Mouse (Mus musculus): ENCODE measurements around the gene Srpk1.
"Not testable (repeated sequence)": the region's sequence is repeated elsewhere in the genome, so short reads cannot be mapped to it uniquely, and the experiment has no call there.

Gene Srpk1

DNA sequence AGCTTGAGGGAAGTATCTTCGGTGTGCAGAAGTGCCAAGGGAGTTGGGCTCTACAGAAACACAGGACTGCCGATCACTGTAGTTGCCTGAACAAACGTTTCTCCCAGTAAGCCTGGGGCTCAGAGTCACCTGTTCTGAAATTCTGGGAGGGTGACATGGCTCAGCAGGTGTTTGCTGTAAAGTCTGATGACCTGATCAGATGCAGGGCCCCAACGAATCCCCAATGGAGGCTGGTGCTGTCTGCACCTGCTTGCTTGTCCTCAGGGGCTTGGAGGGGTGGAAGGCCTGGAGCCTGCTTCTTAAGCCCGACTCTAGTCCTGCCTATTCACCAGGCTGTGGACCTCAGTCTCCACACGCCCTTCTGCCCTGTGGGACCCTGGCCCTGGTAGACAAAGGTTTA, 64.7 kb downstream of the Srpk1 start:
- no peak for DNase-seq (ENCODE audit: extremely low read depth, insufficient read length, low spot score)

DNA sequence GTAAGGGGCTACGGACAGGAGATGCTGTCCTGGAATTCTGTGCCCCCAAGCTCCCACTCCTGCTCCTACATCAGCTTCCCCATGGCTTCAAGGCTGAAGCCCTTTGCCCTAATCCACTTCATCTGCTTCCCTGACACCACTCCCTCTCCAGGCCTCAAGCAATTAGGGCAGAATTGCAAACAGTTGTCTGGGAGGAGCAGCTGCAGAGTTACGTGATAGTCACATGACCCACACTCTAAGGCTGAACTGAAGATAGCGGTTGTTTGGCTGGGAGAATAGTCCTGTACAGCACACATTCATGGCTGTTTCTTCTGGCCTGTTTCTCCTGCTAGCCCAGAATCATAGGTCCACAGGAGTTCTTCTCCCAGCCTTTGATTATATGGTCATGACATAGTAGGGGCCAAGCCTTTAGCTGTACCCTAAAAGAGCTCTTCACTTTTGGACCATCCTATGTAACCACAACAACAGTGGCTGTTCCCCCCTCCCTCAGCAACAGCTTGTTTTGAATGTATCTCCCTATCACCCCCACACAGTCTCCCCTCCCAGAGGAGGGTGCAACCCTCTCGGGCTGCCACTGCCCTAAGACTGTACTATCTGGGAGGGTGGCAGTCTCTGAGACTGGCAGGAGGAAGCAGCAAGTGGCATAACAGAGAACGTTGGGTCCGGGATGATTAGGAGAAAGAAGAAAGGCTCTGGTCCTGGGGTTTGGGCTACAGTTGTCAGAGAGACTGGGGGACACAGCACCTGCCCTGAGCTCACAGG, 65.7 kb downstream of the Srpk1 start:
- no peak for DNase-seq (ENCODE audit: extremely low read depth, insufficient read length, low spot score)

DNA sequence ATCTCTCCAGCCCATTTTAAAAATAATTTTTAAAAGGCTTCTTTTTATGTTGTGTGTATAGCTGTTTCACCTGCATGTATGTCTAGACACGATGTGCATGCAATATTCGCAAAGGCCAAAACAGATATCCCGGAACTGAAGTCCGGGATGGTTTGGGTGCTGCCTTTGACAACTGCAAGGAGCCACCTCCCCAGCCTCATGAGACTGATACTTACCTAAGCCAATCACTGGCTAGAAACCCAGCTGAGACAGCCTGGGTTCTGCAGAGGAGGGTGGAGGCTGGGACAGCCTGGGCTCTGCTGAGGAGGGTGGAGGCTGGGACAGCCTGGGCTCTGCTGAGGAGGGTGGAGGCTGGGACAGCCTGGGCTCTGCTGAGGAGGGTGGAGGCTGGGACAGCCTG, 68.5 kb downstream of the Srpk1 start:
- DNase-seq (ENCODE audit: extremely low read depth, insufficient read length, low spot score): not testable (repeated sequence)

DNA sequence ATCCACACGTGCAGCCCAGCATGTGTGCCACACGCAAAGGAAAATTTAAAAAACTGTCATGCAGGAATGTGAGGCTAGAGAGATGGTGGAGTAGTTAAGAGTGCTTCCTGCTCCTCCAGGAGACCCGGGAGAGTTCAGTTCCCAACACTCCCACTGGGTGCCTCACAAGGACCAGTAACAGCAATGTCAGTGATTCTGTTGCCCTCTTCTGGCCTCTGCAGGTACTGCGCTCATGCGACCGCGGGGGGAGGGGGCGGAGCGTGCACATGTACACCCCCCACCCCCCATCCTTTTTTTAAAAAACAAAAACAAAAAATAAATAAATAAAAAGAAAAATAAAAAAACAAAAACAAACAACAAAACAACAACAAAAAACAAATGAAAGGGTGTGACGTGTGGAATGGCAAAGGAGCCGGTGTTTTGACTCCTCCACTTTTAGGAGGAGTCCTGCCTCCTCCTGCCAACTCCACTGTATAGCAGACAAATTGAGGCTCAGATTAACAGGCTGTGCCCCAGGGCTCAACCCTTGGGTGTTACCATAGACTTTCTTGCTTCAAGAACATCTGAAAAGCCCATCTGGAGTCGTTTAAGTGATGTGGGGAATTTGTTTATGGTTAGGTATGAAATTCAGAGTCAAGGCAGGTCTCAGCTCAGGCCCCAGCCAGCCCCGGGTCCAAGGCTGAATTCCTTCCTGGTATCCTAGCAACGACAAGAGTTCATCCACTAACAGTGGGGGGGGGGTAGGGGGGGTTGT, 69.3 kb downstream of the Srpk1 start:
- peak; percentile 82 for DNase-seq (ENCODE audit: extremely low read depth, insufficient read length, low spot score)

DNA sequence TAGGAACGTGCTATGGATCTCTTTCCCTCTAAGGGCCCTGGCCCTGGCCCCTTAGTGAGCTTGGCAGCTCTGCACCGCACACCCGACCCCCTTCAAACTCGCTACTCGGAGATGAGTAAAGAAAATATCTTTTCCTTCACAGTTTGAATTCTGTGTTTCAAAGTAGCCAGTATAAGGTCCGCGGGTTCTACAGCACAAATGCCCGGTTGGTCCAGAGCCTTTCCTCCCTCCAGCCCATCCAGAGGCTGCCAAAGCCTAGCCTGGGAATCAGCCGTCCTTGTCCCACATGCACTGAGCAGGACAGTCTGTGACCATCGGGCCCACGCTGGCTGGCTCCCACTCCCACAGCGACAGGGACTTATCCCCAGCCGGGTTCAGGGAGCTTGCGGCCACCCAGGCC, 73.4 kb downstream of the Srpk1 start, which contains the start of gene Clpsl2:
Gene Clpsl2 (plus strand): TSS at position 301 of the 400 bp plus-strand sequence.
- no peak for DNase-seq (ENCODE audit: extremely low read depth, insufficient read length, low spot score)

DNA sequence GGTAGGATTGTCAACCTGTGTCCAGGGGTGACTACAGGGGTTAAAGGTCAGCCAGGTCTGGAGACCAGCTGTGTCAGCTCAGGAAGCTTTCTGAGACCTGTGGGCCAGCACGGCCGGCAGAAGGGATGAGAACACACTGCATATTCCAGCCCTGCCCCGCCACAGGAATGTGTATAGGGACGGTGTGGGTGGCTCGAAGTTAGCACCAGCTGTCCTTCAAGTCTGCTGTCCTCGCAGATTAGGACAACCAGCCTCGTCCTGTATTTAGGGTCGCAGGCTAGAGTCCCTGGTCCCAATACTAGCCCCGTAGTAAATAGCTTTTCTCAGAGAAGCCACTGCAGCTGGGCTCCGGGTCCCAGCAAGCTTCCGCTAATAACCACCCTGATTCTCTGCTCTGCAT, 74.0 kb downstream of the Srpk1 start:
- no peak for DNase-seq (ENCODE audit: extremely low read depth, insufficient read length, low spot score)

DNA sequence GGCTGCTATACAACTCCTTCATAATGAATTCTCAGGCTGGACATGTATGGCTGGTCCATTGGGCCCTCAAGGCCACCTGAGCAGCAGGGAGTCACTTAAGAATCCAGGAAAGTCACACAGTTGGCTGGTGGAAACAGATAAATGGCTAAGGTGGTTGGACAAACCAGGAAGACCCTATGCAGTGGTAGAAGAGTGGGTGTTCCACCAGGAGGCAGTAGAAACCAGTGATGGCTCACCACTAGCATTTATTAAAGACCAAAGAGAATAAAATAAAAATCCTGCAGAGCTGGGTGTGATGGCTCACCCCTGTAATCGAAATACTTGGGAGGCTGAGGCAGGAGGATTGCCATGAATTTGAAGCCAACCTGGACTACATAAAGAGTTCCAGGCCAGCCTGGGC, 75.6 kb downstream of the Srpk1 start:
- no peak for DNase-seq (ENCODE audit: extremely low read depth, insufficient read length, low spot score)

DNA sequence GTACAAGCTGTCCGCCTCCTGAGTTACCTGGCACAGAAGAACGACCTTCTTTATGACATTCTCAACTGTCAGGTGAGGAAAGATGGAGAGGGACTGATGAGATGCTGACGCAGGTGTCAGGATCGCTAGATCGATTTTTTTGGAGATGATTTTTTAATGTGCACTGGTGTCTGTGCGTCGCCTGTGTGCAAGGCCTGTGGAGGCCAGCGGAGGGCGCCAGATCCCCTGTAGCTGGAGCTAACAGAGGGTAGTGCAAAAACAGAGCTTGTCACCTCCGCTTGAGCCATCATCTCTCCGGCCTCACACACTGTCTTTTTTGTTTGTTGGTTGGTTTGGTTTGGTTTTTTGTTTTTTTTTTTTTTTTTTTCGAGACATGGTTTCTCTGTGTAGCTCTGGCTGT, 84.6 kb downstream of the Srpk1 start:
- DNase-seq (ENCODE audit: extremely low read depth, insufficient read length, low spot score): no peak
